Mouse (Mus musculus) left cerebral cortex, postnatal 10 days (tissue): ENCODE data around the gene Gjc2. TPM values are rescaled to one million over a fixed set of nuclear protein-coding genes. Genes with fewer than 3 reads are reported as not detected.

Source experiments
- DNase-seq, 2 experiments: peaks; one replicate each; pipeline ENCODE4 v3.0.0; 2021 to 2022; ENCODE audit warnings: low spot score in 2 of 2, mixed read lengths in 1 of 2; ENCODE audit errors: extremely low spot score in 1 of 2
- intact Hi-C: fragments of 180-260 bp; cut with DNase I; formaldehyde crosslinking; loops from one replicate; pipeline ENCODE4 v1.15.1; 2025
- total RNA-seq, 2 experiments: library from RNA; stranded (reverse); gene quantifications; 2 replicates each; pipeline ENCODE4 v1.2.3; 2021

The Gjc2 gene
- total RNA-seq, 2 experiments from 2014 or later: 1.6 to 3.9 TPM

DNA sequence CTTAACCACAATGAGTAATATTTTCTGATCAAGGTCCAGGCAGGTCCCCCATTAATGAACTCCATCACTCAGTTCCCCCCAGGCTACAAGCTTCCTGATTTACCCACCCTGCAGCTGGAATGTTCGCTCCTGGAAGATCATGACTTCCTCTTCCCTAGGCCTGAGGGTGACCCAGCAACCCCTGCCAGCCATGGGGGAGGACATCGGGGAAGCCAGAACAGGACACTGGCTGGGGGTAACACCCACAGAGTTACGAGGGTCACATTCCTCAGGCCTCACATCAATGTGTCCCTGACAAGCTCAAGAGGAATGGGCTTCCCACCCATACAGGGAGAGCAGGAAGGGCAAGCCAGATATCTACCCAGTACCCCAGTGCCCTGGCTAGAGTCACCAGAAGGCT is 13.2 kb downstream of the Gjc2 start:
- intact Hi-C loops: no loop called here
- no peak for DNase-seq

- intact Hi-C loops: no loop called here
- DNase-seq: peak in 1 of 2 experiments; percentile 13
Observed at GRCm38 (mm10) chr11:59165616-59166241, 17.3 kb downstream of the Gjc2 start.

- peak in 1 of 2 experiments; percentile 21 for DNase-seq
- intact Hi-C loops: no loop called here
Observed at GRCm38 (mm10) chr11:59164384-59164783, 18.6 kb downstream of the Gjc2 start.

- DNase-seq: peak; percentile 98
- intact Hi-C loops: no loop called here
Observed at GRCm38 (mm10) chr11:59163255-59164236, 19.5 kb downstream of the Gjc2 start, which contains the start of gene Iba57. Iba57 (minus strand) TSS chr11:59163739.

DNA sequence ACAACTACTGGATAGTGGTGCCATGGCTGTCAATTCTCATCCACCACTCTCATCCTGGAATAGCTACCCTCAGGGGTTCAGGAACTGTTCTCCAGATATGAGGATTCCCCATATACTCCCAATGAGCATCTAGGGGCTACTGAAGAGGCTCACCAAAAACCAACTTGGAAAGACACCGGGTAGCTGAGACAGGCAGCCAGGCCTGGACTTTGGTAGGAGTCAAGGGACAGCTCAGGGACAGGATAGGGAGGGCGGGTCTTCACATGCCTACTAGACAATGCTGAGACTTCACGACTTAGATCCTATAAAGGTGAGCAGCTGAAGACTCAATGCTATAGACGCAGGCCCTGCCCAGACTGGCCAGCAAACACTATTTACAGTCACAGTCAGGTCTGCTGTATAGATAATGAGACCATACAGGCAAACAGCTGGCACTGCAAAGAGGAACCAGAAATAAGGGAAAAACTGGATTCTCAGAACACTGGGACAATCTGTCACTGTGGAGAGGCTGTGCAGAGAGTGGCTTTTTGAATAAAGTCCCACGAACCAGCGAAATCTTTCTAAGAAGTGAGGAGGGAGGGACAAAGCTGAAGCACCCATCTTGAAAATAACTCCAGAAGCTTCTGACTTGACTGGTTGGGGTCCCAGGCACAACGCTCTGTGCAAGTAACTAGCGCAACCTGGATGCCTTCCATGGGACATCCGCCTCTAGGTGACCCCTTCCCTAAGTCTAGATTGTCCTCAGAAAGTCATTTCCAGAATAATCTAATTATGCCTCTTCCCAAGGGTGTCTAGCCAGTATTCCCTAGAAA is 20.4 kb downstream of the Gjc2 start:
- intact Hi-C loops: no loop called here
- peak in 1 of 2 experiments; percentile 11 for DNase-seq

DNA sequence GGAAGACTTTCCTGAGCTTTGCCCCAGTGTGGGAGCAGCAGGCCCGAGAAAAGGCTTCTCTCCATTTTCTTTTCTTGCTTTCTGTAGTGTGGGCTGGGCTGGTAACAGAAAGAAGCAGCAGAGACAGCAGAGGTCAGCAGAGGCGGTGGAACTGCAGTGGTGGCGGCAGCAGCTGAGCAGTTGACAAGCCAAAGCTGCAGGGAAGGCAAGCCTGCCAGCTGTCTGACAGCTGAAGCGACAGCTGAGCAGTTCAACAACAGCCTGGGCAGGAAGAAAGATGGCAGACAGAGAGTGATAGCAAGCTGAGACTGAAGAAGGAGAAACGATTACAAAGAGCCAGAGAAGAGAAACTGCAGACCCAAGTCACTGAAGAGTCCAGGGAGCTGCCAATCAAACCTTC is 21.6 kb downstream of the Gjc2 start:
- intact Hi-C loops: no loop called here
- DNase-seq: peak in 1 of 2 experiments; percentile 26

- intact Hi-C loops: no loop called here
Observed at GRCm38 (mm10) chr11:59159558-59159957, 23.5 kb downstream of the Gjc2 start.

DNA sequence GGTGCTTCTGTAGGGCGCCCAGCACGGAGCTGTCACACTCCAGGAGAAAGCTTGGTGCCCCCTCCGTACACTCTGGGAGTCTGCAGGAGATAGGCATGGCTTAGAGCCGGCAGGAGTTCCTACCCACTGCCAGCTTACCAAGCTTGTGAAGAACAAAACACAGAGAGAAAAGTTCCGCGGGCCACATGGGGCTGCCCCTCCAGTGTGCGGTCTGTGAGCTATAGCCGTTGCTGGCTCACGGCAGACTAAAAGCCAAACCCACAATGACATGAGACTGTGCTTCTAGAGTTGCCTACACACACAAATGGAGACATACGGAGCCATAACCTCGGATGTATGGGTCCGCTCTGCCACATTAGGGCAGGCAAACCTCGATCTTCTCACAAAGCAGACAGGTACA is 23.9 kb downstream of the Gjc2 start:
- DNase-seq: no peak
- intact Hi-C loops: no loop called here

More at GRCm38 (mm10) chr11:59159558-59159957, 23.5 kb downstream of the Gjc2 start:
- no peak for DNase-seq

GRCm38 (mm10) chr11:59155900-59156299 is 27.1 kb downstream of the Gjc2 start:
- peak in 1 of 2 experiments; percentile 25 for DNase-seq
- intact Hi-C loops: no loop called here

DNA sequence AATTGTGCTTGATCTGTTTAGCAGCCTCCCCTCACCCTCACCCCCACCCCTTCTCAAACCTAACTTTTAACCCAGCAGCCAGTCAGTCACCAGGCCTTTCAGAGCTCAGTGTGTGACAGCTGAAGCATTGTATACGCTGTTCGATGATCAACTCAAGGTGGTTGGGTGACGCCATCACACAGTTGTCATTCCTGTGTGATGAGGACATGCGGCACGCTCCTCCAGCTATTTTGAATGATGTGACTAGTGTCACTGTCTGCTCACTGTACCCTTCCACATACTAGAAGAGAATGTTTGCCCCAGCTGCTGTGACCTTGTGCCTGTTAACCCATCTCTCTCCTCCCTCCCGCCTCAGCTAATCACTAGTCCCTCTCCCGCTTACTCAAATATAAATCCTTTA is 28.8 kb downstream of the Gjc2 start:
- intact Hi-C loops: no loop called here
- no peak for DNase-seq

DNA sequence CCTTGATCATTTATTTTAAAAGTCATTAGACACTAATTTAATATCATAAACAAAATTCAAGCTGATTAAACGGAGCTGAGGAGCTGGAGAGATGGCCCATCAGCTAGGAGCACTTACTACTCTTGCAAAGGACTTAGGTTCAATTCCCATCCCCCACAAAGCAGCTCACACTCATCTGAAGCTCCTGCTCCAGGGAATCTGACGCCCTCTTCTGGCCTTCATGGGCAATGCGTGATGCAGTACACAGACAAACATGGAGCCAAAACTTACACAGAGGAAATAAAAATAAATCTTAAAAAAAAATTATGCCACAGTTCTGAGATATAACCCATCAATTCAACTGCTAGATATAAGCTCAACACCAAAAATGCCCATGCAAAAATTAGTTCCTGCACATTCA is 31.3 kb downstream of the Gjc2 start:
- intact Hi-C loops: no loop called here
- no peak for DNase-seq

DNA sequence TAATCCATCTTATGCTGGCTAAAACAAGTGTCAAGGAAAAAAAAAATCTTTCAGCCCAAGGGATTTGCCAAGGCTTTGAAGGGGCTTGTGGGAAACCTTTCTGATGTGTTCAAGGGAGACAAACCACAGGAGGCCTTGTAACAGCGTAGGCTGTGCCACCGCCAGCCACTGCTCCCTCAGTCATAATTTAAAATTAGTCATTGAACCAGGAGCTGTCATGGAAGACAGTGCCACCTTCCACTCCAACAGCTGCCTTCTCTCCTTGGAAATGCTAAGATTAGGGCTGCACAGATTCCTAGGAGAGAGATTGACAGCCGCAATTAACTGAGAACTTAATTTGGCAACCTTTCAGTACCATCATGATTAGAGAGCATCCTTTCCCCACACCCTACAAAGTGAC is 33.7 kb downstream of the Gjc2 start:
- intact Hi-C loops: no loop called here
- DNase-seq: no peak

DNA sequence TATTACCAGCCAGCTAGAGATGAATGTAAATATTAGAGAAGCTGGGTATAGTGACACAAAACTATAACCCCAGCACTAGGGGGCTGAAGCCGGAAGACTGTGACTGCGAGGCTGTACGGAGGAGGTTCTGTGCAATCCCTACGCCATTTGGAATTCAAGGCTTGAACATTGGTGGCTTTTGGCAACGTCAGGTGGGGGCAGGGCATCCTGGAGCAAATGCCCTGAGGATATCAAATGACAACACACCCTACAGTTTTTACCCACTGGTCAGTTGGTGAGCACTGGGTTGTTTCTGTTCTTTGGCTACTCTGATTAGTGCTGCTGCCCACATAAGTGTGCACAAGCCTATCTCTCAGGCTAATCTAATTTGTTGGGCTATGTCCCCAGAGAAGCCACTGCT is 40.1 kb downstream of the Gjc2 start:
- no peak for DNase-seq
- intact Hi-C loops: no loop called here

- DNase-seq: no peak
- intact Hi-C loops: no loop called here
Observed at GRCm38 (mm10) chr11:59141772-59142370, 41.1 kb downstream of the Gjc2 start.

DNA sequence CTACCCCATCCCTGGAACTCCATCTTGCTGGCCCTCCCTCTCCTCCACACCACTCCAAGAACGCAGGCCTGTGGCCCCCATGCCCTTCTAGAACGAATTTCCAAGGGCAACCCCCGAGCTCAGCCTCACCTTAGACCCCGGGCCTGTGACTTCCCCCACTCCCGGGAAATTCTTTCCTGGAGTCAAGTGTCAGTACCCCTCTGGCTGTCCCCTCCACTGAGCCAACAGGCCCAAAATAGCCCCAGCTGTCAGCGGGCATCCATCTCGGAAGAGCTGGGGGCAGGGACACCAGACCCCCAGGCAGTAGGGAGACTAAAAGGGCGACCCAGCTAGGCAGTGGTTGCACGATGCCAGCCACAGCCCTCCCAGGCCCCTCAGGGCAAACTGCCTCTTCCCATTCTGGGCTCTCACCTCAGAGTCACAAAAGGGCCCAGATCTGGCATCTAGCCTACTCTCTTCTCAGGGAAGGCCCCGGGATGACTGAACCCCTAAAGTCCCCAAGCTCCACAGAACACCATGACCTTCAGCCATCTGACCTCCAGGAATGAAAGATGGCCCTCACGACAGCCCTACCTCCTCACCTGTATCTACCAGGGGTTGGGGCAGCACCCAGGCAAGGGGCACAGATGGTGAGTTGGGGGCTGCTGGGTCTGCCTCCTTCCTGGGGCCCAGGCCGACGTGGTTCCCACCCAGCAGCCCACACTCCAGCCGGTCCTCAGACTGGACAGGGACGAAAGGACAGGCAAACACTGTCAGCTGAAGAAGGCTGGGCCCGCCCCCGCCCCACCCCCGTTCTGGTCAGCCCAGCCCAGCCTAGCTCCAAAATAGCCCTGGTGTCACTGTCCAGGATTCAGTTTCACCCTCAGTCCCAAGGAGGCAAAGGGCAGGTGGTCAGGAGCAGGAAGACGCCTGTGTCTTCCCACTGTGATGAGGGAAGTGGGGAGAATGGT is 44.2 kb downstream of the Gjc2 start:
- no peak for DNase-seq
- intact Hi-C loops: no loop called here

DNA sequence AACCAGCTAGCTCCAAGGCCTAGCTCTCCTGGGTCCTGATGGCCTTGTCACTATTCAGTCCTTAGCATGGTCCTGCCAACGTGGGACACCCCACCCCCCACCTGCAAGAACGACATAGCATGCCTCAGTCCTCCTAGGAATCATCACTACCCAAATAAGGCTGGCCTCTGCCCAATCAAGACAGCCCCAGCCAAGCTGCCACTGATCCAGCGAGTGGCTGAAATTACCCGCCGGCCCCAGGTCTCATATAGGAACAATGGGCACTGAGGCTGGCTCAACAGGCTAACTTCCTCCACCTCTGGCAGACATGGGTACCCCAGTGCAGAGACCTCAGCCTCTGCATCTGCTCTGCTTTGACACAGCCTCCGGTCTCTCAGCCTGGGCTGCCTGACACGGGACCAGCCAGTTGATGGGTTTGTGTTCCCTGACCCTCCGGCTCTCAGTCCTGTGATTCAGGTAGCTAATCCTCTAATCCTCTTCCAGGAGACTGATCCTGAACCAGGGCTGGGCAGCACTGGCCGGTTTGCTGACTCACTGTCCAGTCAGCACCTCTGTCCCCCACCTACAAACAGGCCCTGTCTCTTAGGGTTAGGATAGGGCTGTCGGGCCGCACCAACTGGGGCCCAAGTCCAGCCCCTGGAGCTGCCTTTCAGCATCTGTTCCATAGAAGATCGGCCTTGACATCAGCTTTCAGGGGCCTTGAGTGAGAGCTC is 45.9 kb downstream of the Gjc2 start:
- intact Hi-C loops: no loop called here
- no peak for DNase-seq

GRCm38 (mm10) chr11:59135904-59136452 is 47.0 kb downstream of the Gjc2 start, which contains the start of gene Obscn:
Obscn (minus strand) TSS chr11:59136402.
- intact Hi-C loops: no loop called here
- DNase-seq: no peak
